Mouse (Mus musculus) bone marrow macrophage, adult 2 months (primary cell): Measurements from ENCODE around the gene Emc10.

Source experiments
- CTCF ChIP-seq: IDR thresholded peaks from 2 replicates; pipeline ENCODE4 v1.5.1; 2012; ENCODE audit warnings: low read depth, mild to moderate bottlenecking, low read length, moderate library complexity
- POLR2A ChIP-seq: IDR thresholded peaks from 2 replicates; pipeline ENCODE4 v1.6.1; 2012; ENCODE audit warnings: mild to moderate bottlenecking, low read depth, low read length, borderline replicate concordance

- TF ChIP-seq CTCF (no peak), POLR2A (no peak)
Observed at GRCm38 (mm10) chr7:44524502-44524901, 28.2 kb upstream of the Emc10 start, which contains the start of gene Mybpc2.
